Mouse (Mus musculus): ENCODE results near the gene Sorcs2.

Gene Sorcs2

GRCm38 (mm10) chr5:36081021-36081420 lies 316.9 kb downstream of the Sorcs2 start:
- in situ Hi-C loops (cut with MseI, MboI) = no loop called here

GRCm38 (mm10) chr5:36075172-36076074 lies 322.5 kb downstream of the Sorcs2 start:
- in situ Hi-C loops (cut with MseI, MboI) = no loop called here

- in situ Hi-C loops (cut with MseI, MboI) = no loop called here
These were observed 328.2 kb downstream of the Sorcs2 start for GRCm38 (mm10) chr5:36069503-36070360.

GRCm38 (mm10) chr5:36067651-36068181 lies 330.2 kb downstream of the Sorcs2 start:
- in situ Hi-C loops (cut with MseI, MboI) = no loop called here

GRCm38 (mm10) chr5:36057804-36058322 lies 340.1 kb downstream of the Sorcs2 start:
- in situ Hi-C loops (cut with MseI, MboI) = no loop called here

- in situ Hi-C loops (cut with MseI, MboI) = no loop called here
These were observed 341.0 kb downstream of the Sorcs2 start for GRCm38 (mm10) chr5:36056921-36057320.

- in situ Hi-C loops (cut with MseI, MboI) = no loop called here
These were observed 342.1 kb downstream of the Sorcs2 start for GRCm38 (mm10) chr5:36055876-36056275.

GRCm38 (mm10) chr5:36054498-36054897 lies 343.4 kb downstream of the Sorcs2 start:
- in situ Hi-C loops (cut with MseI, MboI) = no loop called here

GRCm38 (mm10) chr5:36043154-36043553 lies 354.8 kb downstream of the Sorcs2 start:
- in situ Hi-C loops (cut with MseI, MboI) = no loop called here

GRCm38 (mm10) chr5:36041756-36042155 lies 356.2 kb downstream of the Sorcs2 start:
- in situ Hi-C loops (cut with MseI, MboI) = no loop called here

GRCm38 (mm10) chr5:36041236-36041562 lies 356.7 kb downstream of the Sorcs2 start:
- in situ Hi-C loops (cut with MseI, MboI) = no loop called here

GRCm38 (mm10) chr5:36040398-36041235 lies 357.3 kb downstream of the Sorcs2 start:
- in situ Hi-C loops (cut with MseI, MboI) = no loop called here

- in situ Hi-C loops (cut with MseI, MboI) = loop anchor here (10.0 kb wide), 2 partner anchors 185 to 355 kb away; partner anchors contain the start of gene Sorcs2 (in 1 of the 2)
These were observed 358.3 kb downstream of the Sorcs2 start for GRCm38 (mm10) chr5:36039596-36039995.

GRCm38 (mm10) chr5:36033531-36034426 lies 364.2 kb downstream of the Sorcs2 start:
- in situ Hi-C loops (cut with MseI, MboI) = loop anchor here (5.0 to 10.0 kb wide), 3 partner anchors 191 to 364 kb away; partner anchors contain the start of gene Sorcs2 (in 2 of the 2)

- in situ Hi-C loops (cut with MseI, MboI) = no loop called here
These were observed 372.9 kb downstream of the Sorcs2 start for GRCm38 (mm10) chr5:36025076-36025475.

- in situ Hi-C loops (cut with MseI, MboI) = no loop called here
These were observed 373.8 kb downstream of the Sorcs2 start for GRCm38 (mm10) chr5:36024003-36024685.

GRCm38 (mm10) chr5:36022361-36022760 lies 375.6 kb downstream of the Sorcs2 start:
- in situ Hi-C loops (cut with MseI, MboI) = no loop called here

- in situ Hi-C loops (cut with MseI, MboI) = no loop called here
These were observed 376.8 kb downstream of the Sorcs2 start for GRCm38 (mm10) chr5:36021091-36021490.

- in situ Hi-C loops (cut with MseI, MboI) = no loop called here
These were observed 379.6 kb downstream of the Sorcs2 start for GRCm38 (mm10) chr5:36018366-36018765.
